Mouse (Mus musculus) splenic B cell, adult 2 months (primary cell): Measurements from ENCODE around the gene Rnls.

ENCODE experiments used
- DNase-seq: peaks from one replicate; pipeline ENCODE4 v3.0.0-alpha.2; 2011; ENCODE audit warnings: low read depth, low spot score
- H3K27me3 ChIP-seq: 2 replicates; pipeline ENCODE4 v1.6.1; 2012; ENCODE audit warnings: mild to moderate bottlenecking, low read length, moderate library complexity, mixed read lengths; ENCODE audit not compliant: control insufficient read depth, poor library complexity, insufficient read depth, severe bottlenecking
- H3K36me3 ChIP-seq: 2 replicates; pipeline ENCODE4 v1.6.1; 2012; ENCODE audit warnings: mild to moderate bottlenecking, low read length, moderate library complexity, mixed read lengths; ENCODE audit not compliant: control insufficient read depth, poor library complexity, insufficient read depth, severe bottlenecking

The Rnls gene

DNA sequence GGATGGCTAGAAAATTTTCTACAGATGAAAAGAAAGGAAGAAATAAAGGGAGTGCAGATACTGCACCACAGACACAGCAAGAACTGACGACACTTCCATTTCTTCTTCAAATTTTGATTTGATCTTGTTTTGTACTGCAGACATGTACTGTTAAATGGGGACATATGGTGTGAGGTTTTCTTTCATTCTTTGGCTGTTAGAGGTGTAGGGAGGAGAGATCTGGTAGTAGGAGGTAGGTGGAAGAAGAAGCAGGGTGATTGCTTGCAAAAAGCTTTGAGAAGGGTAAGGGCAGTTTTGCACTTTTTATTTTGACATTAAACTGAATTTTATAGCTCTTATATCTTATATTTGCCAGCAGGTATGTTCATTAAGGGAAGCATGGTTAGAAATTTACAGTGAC lies 115.7 kb downstream of the Rnls start:
- H3K27me3 ChIP-seq = no peaks in the 10 kb centered on the region
- no peak for DNase-seq
- H3K36me3 ChIP-seq = no peaks in the 10 kb centered on the region

DNA sequence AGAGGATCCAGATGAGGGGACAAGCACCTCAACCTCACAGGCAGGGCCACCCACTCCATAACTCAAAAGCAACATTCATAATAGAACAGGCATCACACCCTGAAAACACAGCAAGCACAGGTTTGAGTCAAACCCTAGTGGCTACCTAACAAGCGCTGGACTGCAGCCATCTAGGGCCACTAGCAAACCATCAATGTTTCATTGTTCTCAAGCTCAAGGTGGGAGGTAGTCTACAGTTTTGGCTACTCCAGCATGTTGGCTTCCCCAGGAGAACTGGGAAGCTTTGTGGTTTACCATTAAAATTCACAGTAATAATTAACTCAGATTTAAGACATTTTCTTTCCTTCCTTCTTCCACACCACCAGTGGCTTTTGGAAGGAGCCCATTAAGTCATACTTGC lies 118.4 kb downstream of the Rnls start:
- Histone ChIP-seq H3K27me3 (no peaks in the 10 kb centered on the region), H3K36me3 (no peaks in the 10 kb centered on the region)
- no peak for DNase-seq

- Histone ChIP-seq H3K36me3 (no peaks in the 10 kb centered on the region), H3K27me3 (no peaks in the 10 kb centered on the region)
- no peak for DNase-seq
These were observed 120.5 kb downstream of the Rnls start for GRCm38 (mm10) chr19:33271571-33271970.

GRCm38 (mm10) chr19:33270231-33270630 lies 121.9 kb downstream of the Rnls start:
- Histone ChIP-seq H3K27me3 (no peaks in the 10 kb centered on the region), H3K36me3 (no peaks in the 10 kb centered on the region)
- no peak for DNase-seq

GRCm38 (mm10) chr19:33268044-33268443 lies 124.1 kb downstream of the Rnls start:
- Histone ChIP-seq H3K36me3 (no peaks in the 10 kb centered on the region), H3K27me3 (no peaks in the 10 kb centered on the region)

DNA sequence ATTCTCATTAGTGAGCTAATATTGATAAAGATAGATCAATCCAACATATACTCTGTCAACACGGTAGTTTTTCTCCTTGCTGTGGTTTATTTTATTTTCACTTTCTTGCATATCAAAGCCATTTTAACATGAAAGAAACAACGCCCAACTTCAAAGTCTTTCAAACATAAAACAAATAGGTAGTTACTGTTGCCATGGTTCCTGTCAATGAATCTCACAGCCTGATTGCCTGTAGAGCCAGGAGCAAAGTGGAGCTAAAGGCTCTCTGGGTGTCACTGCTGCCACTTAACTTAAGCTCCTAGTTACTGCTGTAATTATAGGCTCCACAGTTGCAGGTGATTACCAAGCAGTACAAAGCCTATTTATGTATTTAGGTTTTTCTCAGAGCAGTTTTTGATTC lies 126.8 kb downstream of the Rnls start:
- DNase-seq = no peak
- H3K27me3 ChIP-seq = no peaks in the 10 kb centered on the region
- H3K36me3 ChIP-seq = no peaks in the 10 kb centered on the region

More at GRCm38 (mm10) chr19:33268044-33268443, 124.1 kb downstream of the Rnls start:
- DNase-seq = peak; percentile 60

GRCm38 (mm10) chr19:33264224-33264993 lies 127.7 kb downstream of the Rnls start:
- no peak for DNase-seq
- Histone ChIP-seq H3K27me3 (no peaks in the 10 kb centered on the region), H3K36me3 (no peaks in the 10 kb centered on the region)

DNA sequence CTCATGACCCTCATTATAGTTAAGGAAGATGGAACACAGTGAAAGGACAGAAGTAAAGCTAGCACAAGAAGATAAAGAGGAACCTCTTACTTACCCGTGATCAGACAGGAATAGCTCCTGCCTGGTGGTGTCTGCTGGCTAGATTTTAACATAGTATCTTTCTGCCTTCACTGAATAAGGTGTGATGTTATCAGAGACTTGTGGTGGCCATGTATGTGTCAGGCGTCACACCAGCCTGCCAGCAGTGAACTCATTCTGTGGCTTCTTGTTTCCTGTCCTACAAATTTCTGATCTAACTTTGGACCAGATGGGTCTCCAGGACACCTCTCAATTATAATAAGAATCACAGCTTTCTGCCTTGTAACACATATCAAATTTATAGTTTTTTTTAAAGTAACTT lies 129.7 kb downstream of the Rnls start:
- Histone ChIP-seq H3K36me3 (no peaks in the 10 kb centered on the region), H3K27me3 (no peaks in the 10 kb centered on the region)
- DNase-seq = peak; percentile 4

GRCm38 (mm10) chr19:33259164-33259563 lies 132.9 kb downstream of the Rnls start:
- H3K27me3 ChIP-seq = no peaks in the 10 kb centered on the region
- no peak for DNase-seq
- H3K36me3 ChIP-seq = no peaks in the 10 kb centered on the region

- H3K27me3 ChIP-seq = no peaks in the 10 kb centered on the region
- H3K36me3 ChIP-seq = no peaks in the 10 kb centered on the region
- DNase-seq = no peak
These were observed 138.2 kb downstream of the Rnls start for GRCm38 (mm10) chr19:33253893-33254292.

GRCm38 (mm10) chr19:33252226-33252625 lies 139.9 kb downstream of the Rnls start:
- DNase-seq = no peak
- no peaks in the 10 kb centered on the region for H3K36me3 ChIP-seq
- no peaks in the 10 kb centered on the region for H3K27me3 ChIP-seq

DNA sequence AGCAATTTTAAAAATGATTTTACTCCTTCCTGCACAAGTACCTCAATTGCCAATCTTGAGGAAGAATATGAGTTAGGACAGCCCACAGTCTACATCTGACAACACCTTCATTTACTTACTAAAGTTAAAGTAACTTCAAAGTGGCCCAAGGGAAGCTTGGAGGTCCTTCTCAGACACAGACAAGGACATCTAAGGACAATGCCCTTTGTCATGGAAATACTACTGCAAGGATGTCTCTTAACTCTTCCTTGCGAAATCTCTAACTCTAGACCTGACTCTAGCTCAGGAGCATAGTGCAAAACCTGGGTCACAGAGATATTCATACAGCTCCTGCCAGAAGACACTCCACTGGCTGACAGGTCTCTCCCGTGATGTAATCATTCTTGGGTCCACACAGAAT lies 147.9 kb downstream of the Rnls start:
- no peak for DNase-seq
- H3K27me3 ChIP-seq = no peaks in the 10 kb centered on the region
- H3K36me3 ChIP-seq = no peaks in the 10 kb centered on the region

GRCm38 (mm10) chr19:33240386-33240785 lies 151.7 kb downstream of the Rnls start:
- H3K36me3 ChIP-seq = no peaks in the 10 kb centered on the region
- H3K27me3 ChIP-seq = no peaks in the 10 kb centered on the region

DNA sequence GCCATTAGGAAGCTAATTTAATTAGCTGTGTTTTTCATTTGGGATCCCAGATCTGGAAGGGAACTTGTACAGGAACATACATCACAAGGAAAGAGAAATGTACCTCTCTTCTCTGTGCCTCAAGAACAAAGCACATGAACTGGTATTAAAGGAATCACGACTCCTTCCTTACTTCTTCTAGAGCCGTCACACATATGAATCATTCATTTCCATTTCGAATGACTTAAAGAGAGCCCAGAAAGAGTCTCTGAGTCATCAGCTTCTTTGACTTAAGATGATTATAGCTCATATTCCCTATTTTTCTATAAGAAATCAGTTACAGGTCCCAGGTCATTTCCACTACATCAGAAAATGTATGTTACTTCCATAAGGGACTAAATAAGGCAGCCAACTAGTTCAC lies 159.2 kb downstream of the Rnls start:
- H3K27me3 ChIP-seq = no peaks in the 10 kb centered on the region
- DNase-seq = no peak
- H3K36me3 ChIP-seq = no peaks in the 10 kb centered on the region

More at GRCm38 (mm10) chr19:33240386-33240785, 151.7 kb downstream of the Rnls start:
- no peak for DNase-seq

DNA sequence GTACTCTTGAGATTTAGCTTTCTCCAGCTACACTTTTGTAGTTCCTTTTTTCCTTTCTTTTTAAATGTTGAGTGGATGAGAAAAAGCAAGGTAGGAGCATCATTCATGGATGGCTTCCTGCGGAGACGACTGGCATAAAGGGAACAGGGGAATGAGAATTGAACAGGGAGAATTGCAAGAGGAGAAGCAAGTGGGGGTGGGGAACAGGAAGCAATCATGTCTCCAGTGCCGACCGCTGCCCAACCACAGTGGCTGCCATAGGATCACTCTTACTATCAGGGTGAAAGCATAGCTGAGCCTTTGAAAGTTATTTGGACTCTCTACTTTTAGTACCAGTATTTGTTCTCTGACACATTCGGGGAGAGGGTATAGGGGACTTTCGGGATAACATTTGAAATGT lies 160.8 kb downstream of the Rnls start:
- Histone ChIP-seq H3K27me3 (no peaks in the 10 kb centered on the region), H3K36me3 (no peaks in the 10 kb centered on the region)
- DNase-seq = no peak

GRCm38 (mm10) chr19:33227004-33227403 lies 165.1 kb downstream of the Rnls start:
- DNase-seq = peak; percentile 89
- no peaks in the 10 kb centered on the region for H3K36me3 ChIP-seq
- H3K27me3 ChIP-seq = no peaks in the 10 kb centered on the region
